Mouse (Mus musculus) midbrain, embryonic 10.5 days (tissue): ENCODE measurements around the gene Sprr3. TPM values are rescaled to one million over a fixed set of nuclear protein-coding genes. Genes with fewer than 3 reads are reported as not detected.
"Not testable (repeated sequence)": the region's sequence is repeated elsewhere in the genome, so short reads cannot be mapped to it uniquely, and the experiment has no call there.

ENCODE experiments used
- DNase-seq: peaks from one replicate; pipeline ENCODE4 v3.0.0-alpha.2; 2017; ENCODE audit warnings: low spot score
- H3K27ac ChIP-seq: fragments of 300-500 bp; sonication (generic); replicated peaks from 2 replicates; pipeline ENCODE4 v1.5.1; 2016; ENCODE audit warnings: mild to moderate bottlenecking
- H3K27me3 ChIP-seq: fragments of 300-500 bp; sonication (generic); 2 replicates; pipeline ENCODE4 v1.6.1; 2016; ENCODE audit warnings: low read depth, mild to moderate bottlenecking; ENCODE audit not compliant: poor library complexity, severe bottlenecking
- H3K36me3 ChIP-seq: fragments of 300-500 bp; sonication (generic); 2 replicates; pipeline ENCODE4 v1.6.1; 2016; ENCODE audit warnings: mild to moderate bottlenecking, moderate library complexity
- H3K4me1 ChIP-seq: fragments of 300-500 bp; sonication (generic); 2 replicates; pipeline ENCODE4 v1.6.1; 2016
- H3K4me3 ChIP-seq: fragments of 300-500 bp; sonication (generic); 2 replicates; pipeline ENCODE4 v1.5.1; 2016; ENCODE audit warnings: mild to moderate bottlenecking, moderate library complexity
- H3K9me3 ChIP-seq: fragments of 300-500 bp; sonication (generic); replicated peaks from 2 replicates; pipeline ENCODE4 v1.6.1; 2016; ENCODE audit warnings: mild to moderate bottlenecking
- WGBS: fragments of 180-500 bp; shearing (Covaris S2); methylation state at CpG from one replicate; pipeline ENCODE4 v1.1.7; 2016; 5-methylcytosine and 5-hydroxymethylcytosine counted together
- polyA plus RNA-seq: library from polyadenylated mRNA; unstranded; fragments of >200 nt; fragmentation: Nextera tagmentation; extraction: Ambion mirVana; gene quantifications from 2 replicates; pipeline ENCODE4 v1.2.1, GENCODE M21; 2016

Gene Sprr3
- polyA plus RNA-seq = not detected in 2 replicates

DNA sequence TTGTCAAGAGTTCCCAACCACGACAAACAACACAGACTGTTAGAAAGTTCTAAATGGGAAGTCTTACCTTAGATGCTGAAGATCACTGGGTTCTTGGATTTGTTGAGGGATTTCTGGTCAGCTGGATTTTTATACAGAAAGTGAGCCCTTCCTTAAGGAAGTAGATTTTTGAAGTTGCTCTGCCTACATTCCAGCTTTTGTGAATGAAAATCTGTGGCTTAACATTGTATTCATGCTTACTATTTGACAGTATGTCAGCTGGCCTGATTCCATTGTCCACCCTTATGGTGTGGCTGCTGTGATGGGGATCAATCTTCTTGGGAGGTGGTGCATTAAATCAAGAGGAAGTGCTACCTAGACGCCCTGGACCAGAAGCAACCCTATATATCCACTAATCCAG is at the start of gene Sprr3:
Sprr3 (minus strand) TSS at position 101 of the 400 bp plus-strand sequence.
- Histone ChIP-seq H3K27ac (no peak within 1 kb of the TSS), H3K4me1 (no peaks in the 10 kb centered on the region), H3K4me3 (no peak within 1 kb of the TSS), H3K9me3 (no peaks in the 10 kb centered on the region), H3K27me3 (no peaks in the 10 kb centered on the region), H3K36me3 (no peaks in the 10 kb centered on the region)
- WGBS = 76% methylated on average over 2 of the region's 2 CpGs
- no peak for DNase-seq

DNA sequence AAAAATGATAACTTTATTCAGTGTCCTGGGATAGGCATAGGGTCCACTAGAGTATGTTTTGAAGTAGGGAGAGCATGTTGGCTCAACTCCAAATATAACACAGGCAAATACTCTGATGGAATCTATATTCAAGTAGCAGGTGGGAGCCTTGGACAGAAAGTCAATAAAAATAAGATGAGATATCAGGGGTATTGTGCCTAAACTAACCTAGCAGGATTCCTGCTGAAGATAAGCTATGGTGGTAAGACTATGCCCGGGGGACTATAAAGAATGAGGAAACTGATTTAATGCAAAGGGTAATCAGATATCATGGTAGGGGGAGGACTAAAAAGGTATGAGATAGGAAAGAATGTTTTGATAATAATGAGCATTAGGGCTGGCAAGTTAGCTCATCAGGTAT is 49.7 kb upstream of the Sprr3 start:
- no peak for DNase-seq
- no peaks in the 10 kb centered on the region for H3K4me1 ChIP-seq
- no peak overlapping the region for H3K4me3 ChIP-seq
- H3K27ac ChIP-seq = no peak overlapping the region
- no peaks in the 10 kb centered on the region for H3K36me3 ChIP-seq
- no peaks in the 10 kb centered on the region for H3K27me3 ChIP-seq
- H3K9me3 ChIP-seq = no peaks in the 10 kb centered on the region
- WGBS = 82% methylated on average over 1 of the region's 1 CpGs

DNA sequence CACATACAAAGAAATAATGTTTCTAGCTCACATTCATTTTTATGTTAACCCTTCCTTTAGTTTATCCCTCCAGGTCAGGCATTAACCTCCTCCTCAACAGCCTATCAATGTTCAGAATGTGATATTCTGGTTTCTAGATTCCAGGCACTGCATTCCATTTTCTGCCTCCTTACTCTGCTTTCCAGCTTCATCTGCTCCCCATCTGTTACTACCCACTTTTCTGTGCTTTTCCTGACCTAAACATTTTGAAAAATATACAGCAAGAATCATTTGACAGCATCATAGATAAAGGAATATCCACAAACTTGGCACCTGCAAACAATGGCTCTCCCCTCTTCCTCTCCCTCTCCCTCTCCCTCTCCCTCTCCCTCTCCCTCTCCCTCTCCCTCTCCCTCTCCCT is 45.0 kb upstream of the Sprr3 start:
- Histone ChIP-seq H3K27ac (no peak overlapping the region), H3K4me3 (no peak overlapping the region), H3K36me3 (no peaks in the 10 kb centered on the region), H3K9me3 (no peaks in the 10 kb centered on the region), H3K27me3 (no peaks in the 10 kb centered on the region), H3K4me1 (no peaks in the 10 kb centered on the region)
- no peak for DNase-seq

GRCm38 (mm10) chr3:92500393-92500792 is 41.9 kb upstream of the Sprr3 start, which contains the start of gene Sprr4:
TSS of gene Sprr4 (minus strand) at chr3:92500493.
- Histone ChIP-seq H3K4me1 (no peaks in the 10 kb centered on the region), H3K9me3 (no peaks in the 10 kb centered on the region), H3K27ac (no peak within 1 kb of the TSS), H3K4me3 (no peak within 1 kb of the TSS), H3K27me3 (no peaks in the 10 kb centered on the region), H3K36me3 (no peaks in the 10 kb centered on the region)
- 97% methylated on average over 1 of the region's 1 CpGs for WGBS
- DNase-seq = no peak

DNA sequence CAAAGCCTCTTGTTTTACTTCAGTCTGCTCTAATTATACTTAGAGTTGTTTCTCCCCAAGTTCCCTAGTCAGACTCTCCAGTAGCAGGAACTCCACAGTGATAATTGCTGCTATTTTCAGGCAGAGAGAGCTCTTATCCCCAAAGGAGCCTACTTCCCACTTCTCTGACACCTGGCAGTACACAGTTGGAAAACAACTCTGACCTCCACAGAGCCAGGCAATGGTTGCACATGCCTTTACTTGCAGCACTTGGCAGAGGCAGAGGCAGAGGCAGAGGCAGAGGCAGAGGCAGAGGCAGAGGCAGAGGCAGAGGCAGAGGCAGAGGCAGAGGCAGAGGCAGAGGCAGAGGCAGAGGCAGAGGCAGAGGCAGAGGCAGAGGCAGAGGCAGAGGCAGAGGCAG is 31.7 kb upstream of the Sprr3 start:
- not testable (repeated sequence) for H3K27me3 ChIP-seq, H3K9me3 ChIP-seq, H3K4me3 ChIP-seq, H3K4me1 ChIP-seq, H3K36me3 ChIP-seq, H3K27ac ChIP-seq, DNase-seq

DNA sequence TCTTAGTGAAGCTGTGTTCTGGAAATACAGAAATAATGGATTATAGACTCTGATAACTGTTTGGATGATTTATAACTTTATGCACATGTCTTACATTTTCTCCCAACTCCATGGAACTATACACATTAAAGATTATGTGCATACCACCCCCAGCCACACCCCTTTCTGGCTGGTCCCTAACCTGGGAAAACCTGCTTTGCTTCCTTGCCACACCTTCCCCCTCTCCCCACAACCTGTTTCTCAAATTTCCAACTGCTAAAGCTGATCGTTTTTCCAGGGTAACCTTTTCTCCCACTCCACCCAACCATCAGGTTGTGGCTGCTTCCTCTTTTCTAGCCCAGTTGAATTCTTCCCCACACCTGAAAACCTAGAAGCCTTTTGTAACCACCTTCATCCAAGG is 27.8 kb upstream of the Sprr3 start:
- DNase-seq = no peak
- no peaks in the 10 kb centered on the region for H3K9me3 ChIP-seq
- H3K4me1 ChIP-seq = no peaks in the 10 kb centered on the region
- 68% methylated on average over 1 of the region's 1 CpGs for WGBS
- H3K27me3 ChIP-seq = no peaks in the 10 kb centered on the region
- no peak overlapping the region for H3K4me3 ChIP-seq
- no peak overlapping the region for H3K27ac ChIP-seq
- H3K36me3 ChIP-seq = no peaks in the 10 kb centered on the region

- Histone ChIP-seq H3K4me1 (no peaks in the 10 kb centered on the region), H3K4me3 (no peak within 1 kb of the TSS), H3K9me3 (no peaks in the 10 kb centered on the region), H3K27ac (no peak within 1 kb of the TSS), H3K27me3 (no peaks in the 10 kb centered on the region), H3K36me3 (no peaks in the 10 kb centered on the region)
- DNase-seq = no peak
Observed at GRCm38 (mm10) chr3:92485863-92486262, 27.3 kb upstream of the Sprr3 start, which contains the start of gene Sprr1a. TSS of gene Sprr1a (minus strand) at chr3:92485895.

- H3K36me3 ChIP-seq, H3K4me3 ChIP-seq, H3K4me1 ChIP-seq, H3K27me3 ChIP-seq, H3K9me3 ChIP-seq, H3K27ac ChIP-seq, DNase-seq: not testable (repeated sequence)
Observed at GRCm38 (mm10) chr3:92481249-92481648, 22.7 kb upstream of the Sprr3 start.

DNA sequence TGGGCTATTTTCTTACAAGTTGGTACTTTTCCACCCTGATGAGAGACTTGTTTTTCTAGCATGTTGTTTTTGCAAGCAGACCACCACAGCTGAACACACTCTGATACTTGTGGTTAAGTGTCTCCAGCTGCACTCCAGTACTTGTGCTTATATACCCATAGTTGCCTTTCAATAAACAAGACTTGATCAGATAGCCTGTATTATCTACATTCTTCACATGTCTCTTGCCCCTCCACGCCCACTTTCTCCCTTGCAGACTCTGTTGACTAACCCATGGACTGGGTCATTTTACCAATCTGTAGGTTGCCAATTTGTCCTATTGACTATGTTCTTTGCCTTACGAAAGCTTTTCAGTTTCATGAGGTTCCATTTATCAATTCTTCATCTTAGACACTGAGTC is 11.6 kb upstream of the Sprr3 start:
- 82% methylated on average over 2 of the region's 2 CpGs for WGBS
- no peak overlapping the region for H3K4me3 ChIP-seq
- no peak for DNase-seq
- no peaks in the 10 kb centered on the region for H3K36me3 ChIP-seq
- no peaks in the 10 kb centered on the region for H3K27me3 ChIP-seq
- H3K9me3 ChIP-seq = no peaks in the 10 kb centered on the region
- no peak overlapping the region for H3K27ac ChIP-seq
- H3K4me1 ChIP-seq = no peaks in the 10 kb centered on the region

DNA sequence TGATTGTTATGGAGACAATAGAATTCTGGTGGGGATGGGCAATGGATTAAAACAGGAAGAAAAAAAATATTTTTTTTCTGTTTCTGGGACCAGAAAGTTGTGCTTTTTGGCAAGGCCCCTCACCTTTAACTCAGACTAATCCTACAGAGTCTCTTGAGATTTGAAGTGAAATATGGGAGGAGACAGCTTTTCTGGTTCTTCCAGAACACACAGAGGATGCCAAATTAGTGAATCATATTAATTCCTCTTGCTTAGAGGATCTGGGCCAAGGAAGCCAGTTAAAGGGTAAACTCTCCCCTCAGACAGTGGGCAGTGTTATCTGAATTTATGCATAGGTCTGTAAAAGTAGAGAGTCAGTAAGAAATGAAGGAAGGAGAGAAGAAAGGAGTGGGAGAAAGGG is 8.9 kb upstream of the Sprr3 start:
- H3K27ac ChIP-seq = no peak overlapping the region
- H3K4me3 ChIP-seq = no peak overlapping the region
- no peaks in the 10 kb centered on the region for H3K36me3 ChIP-seq
- DNase-seq = no peak
- H3K27me3 ChIP-seq = no peaks in the 10 kb centered on the region
- no peaks in the 10 kb centered on the region for H3K4me1 ChIP-seq
- H3K9me3 ChIP-seq = no peaks in the 10 kb centered on the region

DNA sequence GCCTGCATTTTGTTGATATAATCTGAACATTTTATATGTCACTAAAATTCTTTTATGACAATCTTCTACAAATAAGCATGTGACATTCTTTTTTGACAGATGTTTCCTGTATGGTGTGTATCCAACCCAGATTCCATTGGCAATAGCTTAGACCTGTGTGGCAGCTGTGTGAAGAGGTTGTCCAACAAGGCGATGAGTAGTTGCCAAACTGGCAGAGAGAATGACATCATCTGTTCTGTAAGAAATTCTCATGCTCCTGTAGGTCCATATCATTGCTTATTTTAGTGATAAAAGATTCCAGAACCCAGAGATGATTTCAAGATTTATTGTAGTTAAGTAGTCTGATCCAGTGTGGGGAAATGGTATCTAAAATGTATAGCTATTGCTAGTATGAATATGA is 8.1 kb upstream of the Sprr3 start:
- H3K4me3 ChIP-seq = no peak overlapping the region

GRCm38 (mm10) chr3:92455151-92455550 is 3.4 kb downstream of the Sprr3 start:
- no peak for DNase-seq
- WGBS = 89% methylated on average over 5 of the region's 5 CpGs

More for the DNA sequence above, 8.1 kb upstream of the Sprr3 start:
- no peak for DNase-seq
- Histone ChIP-seq H3K27ac (no peak overlapping the region), H3K27me3 (no peaks in the 10 kb centered on the region), H3K36me3 (no peaks in the 10 kb centered on the region), H3K4me1 (no peaks in the 10 kb centered on the region), H3K9me3 (no peaks in the 10 kb centered on the region)
- 96% methylated on average over 1 of the region's 1 CpGs for WGBS

DNA sequence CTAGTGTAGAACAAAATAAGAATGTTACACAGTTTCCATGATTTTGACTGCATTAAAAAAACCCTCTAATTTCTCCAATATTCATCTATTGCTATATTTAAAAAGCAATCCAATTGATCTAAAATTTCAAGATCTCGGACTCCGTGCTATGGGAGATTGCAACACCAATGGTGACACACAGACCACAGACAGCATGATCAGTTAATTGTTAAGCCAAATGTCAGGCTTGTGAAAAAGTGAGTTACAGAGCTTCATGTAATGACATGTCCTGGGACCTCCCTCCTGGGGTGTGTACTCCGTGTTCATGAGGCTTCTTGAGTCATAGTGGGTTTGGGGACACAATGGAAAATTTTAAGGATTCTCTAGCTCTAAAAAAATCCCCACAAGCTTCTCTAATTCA is 18.3 kb downstream of the Sprr3 start:
- DNase-seq = no peak
- WGBS = 87% methylated on average over 3 of the region's 3 CpGs
- H3K27me3 ChIP-seq = no peaks in the 10 kb centered on the region

More at GRCm38 (mm10) chr3:92455151-92455550, 3.4 kb downstream of the Sprr3 start:
- no peak overlapping the region for H3K4me3 ChIP-seq
- H3K27me3 ChIP-seq = no peaks in the 10 kb centered on the region
- no peak overlapping the region for H3K27ac ChIP-seq
- no peaks in the 10 kb centered on the region for H3K4me1 ChIP-seq
- no peaks in the 10 kb centered on the region for H3K36me3 ChIP-seq
- no peaks in the 10 kb centered on the region for H3K9me3 ChIP-seq

DNA sequence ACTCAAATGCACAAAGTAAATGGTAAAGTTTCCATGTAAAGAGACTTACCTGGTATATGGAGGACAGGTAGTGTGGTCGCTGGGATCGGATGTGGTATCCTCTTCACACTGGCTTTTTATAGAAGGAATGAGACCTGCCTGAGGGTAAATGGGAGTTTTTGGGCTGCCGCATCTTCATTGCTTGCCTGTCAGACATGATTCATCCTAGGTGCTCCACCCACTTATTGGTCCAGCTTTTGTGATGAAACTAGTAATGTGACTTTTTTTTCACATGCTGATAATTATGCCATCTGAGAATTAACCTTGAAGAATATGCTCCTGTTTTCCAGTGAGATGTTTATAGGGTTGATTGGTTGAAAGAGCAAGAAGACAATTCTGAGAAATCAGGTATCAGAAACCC is 19.8 kb downstream of the Sprr3 start, which contains the start of gene Sprr1b:
Sprr1b (minus strand) TSS at position 101 of the 400 bp plus-strand sequence.
- no peaks in the 10 kb centered on the region for H3K9me3 ChIP-seq
- WGBS = 86% methylated on average over 3 of the region's 3 CpGs
- no peaks in the 10 kb centered on the region for H3K36me3 ChIP-seq
- no peaks in the 10 kb centered on the region for H3K4me1 ChIP-seq
- no peak within 1 kb of the TSS for H3K4me3 ChIP-seq
- no peaks in the 10 kb centered on the region for H3K27me3 ChIP-seq
- no peak within 1 kb of the TSS for H3K27ac ChIP-seq
- DNase-seq = no peak

More for the DNA sequence above, 18.3 kb downstream of the Sprr3 start:
- no peak overlapping the region for H3K27ac ChIP-seq
- no peak overlapping the region for H3K4me3 ChIP-seq
- no peaks in the 10 kb centered on the region for H3K4me1 ChIP-seq
- H3K9me3 ChIP-seq = no peaks in the 10 kb centered on the region
- no peaks in the 10 kb centered on the region for H3K36me3 ChIP-seq
